Mouse (Mus musculus) heart, embryonic 16.5 days (tissue): ENCODE measurements at regions not wholly inside any gene's neighbourhood (a gene's known extent, or its start where the extent isn't known, plus 50 kb on each side); places are given as distances from the start of the nearest gene placed in this dataset.

ENCODE experiments used
- ATAC-seq: fragments of 200-750 bp; cut with Nextera tagmentation; replicated peaks from 2 replicates; pipeline ENCODE4 v1.8.0; 2017; ENCODE audit warnings: moderate number of reproducible peaks; ENCODE audit not compliant: insufficient read depth, low FRiP score; ENCODE audit errors: extremely low read depth
- H3K27ac ChIP-seq: fragments of 300-500 bp; sonication (generic); 2 replicates; pipeline ENCODE4 v1.5.1; 2014; ENCODE audit warnings: mild to moderate bottlenecking, low read length, control low read depth, moderate library complexity
- H3K27me3 ChIP-seq: fragments of 300-500 bp; sonication (generic); 2 replicates; pipeline ENCODE4 v1.6.1; 2014; ENCODE audit warnings: low read length, mixed read lengths; ENCODE audit not compliant: control insufficient read depth, insufficient read depth
- H3K36me3 ChIP-seq: fragments of 300-500 bp; sonication (generic); 2 replicates; pipeline ENCODE4 v1.6.1; 2014; ENCODE audit not compliant: control insufficient read depth, insufficient read depth
- H3K4me1 ChIP-seq: fragments of 300-500 bp; sonication (generic); 2 replicates; pipeline ENCODE4 v1.6.1; 2014; ENCODE audit warnings: low read length, mixed read lengths; ENCODE audit not compliant: control insufficient read depth, insufficient read depth
- H3K4me2 ChIP-seq: fragments of 300-500 bp; sonication (generic); 2 replicates; pipeline ENCODE4 v1.6.1; 2014; ENCODE audit warnings: low read depth, mild to moderate bottlenecking, control low read depth, low read length
- H3K4me3 ChIP-seq: fragments of 300-500 bp; sonication (generic); 2 replicates; pipeline ENCODE4 v1.5.1; 2014; ENCODE audit warnings: mild to moderate bottlenecking, control low read depth, low read length
- H3K9ac ChIP-seq: fragments of 300-500 bp; sonication (generic); 2 replicates; pipeline ENCODE4 v1.6.1; 2014; ENCODE audit warnings: low read length, control low read depth
- H3K9me3 ChIP-seq: fragments of 300-500 bp; sonication (generic); replicated peaks from 2 replicates; pipeline ENCODE4 v1.6.1; 2016; ENCODE audit warnings: low read length; ENCODE audit not compliant: control insufficient read depth
- whole genome bisulfite sequencing: fragments of 180-500 bp; shearing (Covaris S2); extraction: QIAGEN DNeasy Blood & Tissue Kit; methylation state at CpG from one replicate; pipeline ENCODE4 v1.1.7; 2014; 5-methylcytosine and 5-hydroxymethylcytosine counted together

DNA sequence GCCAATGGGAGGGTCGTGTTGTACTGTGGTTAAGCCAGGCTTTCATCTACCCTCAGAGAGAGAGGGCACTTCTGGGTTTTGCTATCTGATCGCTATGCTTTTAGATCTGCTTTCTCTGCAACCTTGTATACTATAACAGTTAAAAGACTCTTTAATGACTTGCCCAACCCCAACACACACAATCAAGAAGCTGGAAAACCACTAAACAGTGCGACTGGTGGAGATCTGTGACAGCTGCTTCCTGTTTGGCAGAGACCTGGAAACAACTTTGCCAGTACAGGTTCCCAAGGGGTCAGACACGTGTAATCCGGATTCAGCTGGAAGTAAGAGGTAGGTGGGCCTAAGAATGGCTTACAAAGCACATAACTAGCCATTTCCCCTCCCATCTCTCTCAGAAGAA lies 208.6 kb upstream of the Amigo2 start:
- H3K9me3 ChIP-seq = no peaks in the 10 kb centered on the region
- no peak overlapping the region for H3K4me3 ChIP-seq
- no peaks in the 10 kb centered on the region for H3K36me3 ChIP-seq
- H3K9ac ChIP-seq = no peak overlapping the region
- 45% methylated on average over 5 of the region's 5 CpGs for WGBS
- no peak overlapping the region for H3K27ac ChIP-seq
- H3K27me3 ChIP-seq = no peaks in the 10 kb centered on the region
- 0 out of 2 replicates have a peak, but pooled peaks cover 2% of the 10 kb centered on the region for H3K4me1 ChIP-seq
- H3K4me2 ChIP-seq = no peak overlapping the region
- peak; percentile 9; the same call in 1 of the 2 replicates for ATAC-seq

GRCm38 (mm10) chr15:97449724-97450123 lies 202.6 kb upstream of the Amigo2 start:
- ATAC-seq = no peak
- no peaks in the 10 kb centered on the region for H3K4me1 ChIP-seq
- H3K9me3 ChIP-seq = no peaks in the 10 kb centered on the region
- H3K36me3 ChIP-seq = no peaks in the 10 kb centered on the region
- no peak overlapping the region for H3K27ac ChIP-seq
- H3K4me2 ChIP-seq = no peak overlapping the region
- no peaks in the 10 kb centered on the region for H3K27me3 ChIP-seq
- H3K4me3 ChIP-seq = no peak overlapping the region
- H3K9ac ChIP-seq = no peak overlapping the region
- WGBS = 74% methylated on average over 3 of the region's 3 CpGs

DNA sequence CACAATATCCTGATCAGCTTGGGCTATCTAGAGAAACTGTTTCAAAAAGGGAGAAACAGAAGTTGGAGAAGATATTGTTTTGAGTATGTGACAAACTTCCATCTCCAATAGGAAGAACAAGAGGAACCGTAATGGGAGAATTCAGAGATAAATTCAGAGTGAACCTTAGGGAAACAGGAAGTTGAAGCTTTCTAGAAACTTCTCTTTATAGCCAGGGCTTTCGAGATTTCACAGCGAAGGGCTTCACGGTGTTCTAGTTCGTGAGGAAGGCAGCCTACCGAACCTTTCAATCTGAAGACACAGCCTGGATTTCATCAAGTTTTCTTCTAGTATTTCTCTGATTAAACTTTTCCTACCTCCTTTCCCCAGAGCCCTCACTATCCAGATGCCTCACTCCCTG lies 201.9 kb upstream of the Amigo2 start:
- WGBS = 75% methylated on average over 6 of the region's 6 CpGs
- H3K9me3 ChIP-seq = no peaks in the 10 kb centered on the region
- H3K4me1 ChIP-seq = no peaks in the 10 kb centered on the region
- no peak for ATAC-seq
- H3K4me3 ChIP-seq = no peak overlapping the region
- no peak overlapping the region for H3K27ac ChIP-seq
- H3K4me2 ChIP-seq = no peak overlapping the region
- H3K36me3 ChIP-seq = no peaks in the 10 kb centered on the region
- H3K9ac ChIP-seq = no peak overlapping the region
- H3K27me3 ChIP-seq = no peaks in the 10 kb centered on the region

DNA sequence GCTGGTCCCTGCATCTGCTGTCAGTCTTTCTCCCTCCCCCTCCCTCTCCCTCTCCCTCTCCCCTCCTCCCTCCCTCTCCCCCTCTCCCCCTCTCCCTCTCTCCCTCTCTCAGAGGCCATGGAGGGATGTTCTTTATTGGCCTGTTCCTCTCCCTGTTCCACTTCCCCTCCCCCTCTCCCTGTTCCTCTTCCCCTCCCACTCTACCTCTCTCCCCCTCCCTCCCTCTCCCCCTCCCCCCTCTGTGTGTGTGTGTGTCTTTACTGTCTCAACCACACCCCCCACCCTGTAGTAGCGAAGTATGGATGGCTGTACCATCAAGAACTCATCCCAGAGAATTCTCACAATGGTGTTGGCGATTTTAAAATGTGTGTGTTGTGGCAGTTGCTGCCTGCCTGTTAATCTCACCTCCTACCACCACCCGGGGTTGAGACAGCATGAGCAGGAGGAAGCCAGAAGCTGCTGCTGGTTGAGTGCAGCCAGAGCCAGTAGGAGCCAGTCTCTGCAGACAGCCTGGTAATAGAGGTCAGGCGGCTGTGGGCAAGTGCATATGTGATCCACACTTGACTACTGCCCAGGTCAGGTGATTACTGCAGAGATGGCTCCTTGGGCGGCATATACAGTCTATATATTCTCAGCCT lies 201.3 kb upstream of the Amigo2 start:
- H3K27ac ChIP-seq = no peak overlapping the region
- H3K4me2 ChIP-seq = no peak overlapping the region
- H3K36me3 ChIP-seq = no peaks in the 10 kb centered on the region
- H3K4me3 ChIP-seq = no peak overlapping the region
- no peaks in the 10 kb centered on the region for H3K9me3 ChIP-seq
- no peak for ATAC-seq
- no peaks in the 10 kb centered on the region for H3K4me1 ChIP-seq
- no peaks in the 10 kb centered on the region for H3K27me3 ChIP-seq
- 55% methylated on average over 5 of the region's 5 CpGs for WGBS
- H3K9ac ChIP-seq = no peak overlapping the region

GRCm38 (mm10) chr15:97446181-97446580 lies 199.1 kb upstream of the Amigo2 start:
- Histone ChIP-seq H3K4me2 (no peak overlapping the region), H3K27me3 (no peaks in the 10 kb centered on the region), H3K4me3 (no peak overlapping the region), H3K36me3 (no peaks in the 10 kb centered on the region), H3K9ac (no peak overlapping the region), H3K9me3 (no peaks in the 10 kb centered on the region), H3K27ac (no peak overlapping the region), H3K4me1 (no peaks in the 10 kb centered on the region)
- 75% methylated on average over 9 of the region's 9 CpGs for WGBS
- no peak for ATAC-seq

GRCm38 (mm10) chr15:97438235-97438760 lies 191.2 kb upstream of the Amigo2 start:
- Histone ChIP-seq H3K9ac (no peak overlapping the region), H3K27me3 (no peaks in the 10 kb centered on the region), H3K9me3 (no peaks in the 10 kb centered on the region; the same call in 1 of the 2 replicates), H3K27ac (no peak overlapping the region), H3K4me2 (no peak overlapping the region), H3K4me3 (no peak overlapping the region), H3K36me3 (no peaks in the 10 kb centered on the region), H3K4me1 (no peaks in the 10 kb centered on the region)
- no peak for ATAC-seq
- 79% methylated on average over 5 of the region's 5 CpGs for WGBS
